Mouse (Mus musculus) testis, adult 2 months (tissue): ENCODE results near the gene Thap7.

ENCODE experiments used
- CTCF ChIP-seq: fragments of 200-500 bp; IDR thresholded peaks from 2 replicates; pipeline ENCODE4 v1.5.1; 2012; ENCODE audit warnings: low read depth, mild to moderate bottlenecking, inconsistent platforms, low read length, moderate library complexity; ENCODE audit not compliant: control insufficient read depth, insufficient read depth, insufficient replicate concordance
- POLR2A ChIP-seq: fragments of 200-500 bp; IDR thresholded peaks from 2 replicates; pipeline ENCODE4 v1.6.1; 2012; ENCODE audit warnings: low read depth, mild to moderate bottlenecking, inconsistent platforms, low read length, moderate library complexity; ENCODE audit not compliant: control insufficient read depth

DNA sequence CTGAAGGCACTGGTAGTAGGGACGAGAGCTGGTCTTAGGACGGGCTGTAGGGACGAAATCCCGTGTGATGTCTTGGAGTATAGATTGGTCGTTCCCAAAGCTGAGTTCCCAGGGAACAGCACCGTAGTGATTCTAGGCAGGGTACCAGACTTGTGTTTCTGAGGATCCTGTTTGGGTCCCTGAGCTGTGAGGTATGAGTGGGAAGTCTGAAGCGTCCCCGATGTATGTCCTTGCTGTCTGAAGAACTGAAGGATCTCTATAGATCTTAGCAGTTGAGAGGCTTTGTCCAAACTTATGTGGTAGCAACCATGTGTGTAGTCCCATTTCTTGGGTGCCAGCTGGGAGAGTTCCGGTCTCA, 21.7 kb downstream of the Thap7 start:
- TF ChIP-seq CTCF (no peak), POLR2A (no peak)
